Mouse (Mus musculus) c-Kit-positive CD71-negative TER-119-negative erythroid progenitor cells, embryonic 14.5 days (primary cell): ENCODE measurements around the gene Fscn1.

Experiments
- DNase-seq: peaks from one replicate; pipeline ENCODE4 v3.0.0-alpha.2; 2013; ENCODE audit warnings: low read depth

The Fscn1 gene

GRCm38 (mm10) chr5:142935642-142936335, 24.4 kb upstream of the Fscn1 start:
- peak; percentile 49 for DNase-seq

- DNase-seq: peak; percentile 53
These were observed 23.8 kb upstream of the Fscn1 start for GRCm38 (mm10) chr5:142936336-142936719.

GRCm38 (mm10) chr5:142937956-142938727, 22.0 kb upstream of the Fscn1 start:
- peak; percentile 85 for DNase-seq

GRCm38 (mm10) chr5:142940393-142940792, 19.8 kb upstream of the Fscn1 start:
- no peak for DNase-seq

GRCm38 (mm10) chr5:142944979-142945682, 15.0 kb upstream of the Fscn1 start:
- DNase-seq: no peak

GRCm38 (mm10) chr5:142947460-142947859, 12.7 kb upstream of the Fscn1 start:
- no peak for DNase-seq

- no peak for DNase-seq
These were observed 10.6 kb upstream of the Fscn1 start for GRCm38 (mm10) chr5:142949580-142949979.

- DNase-seq: no peak
These were observed 9.7 kb upstream of the Fscn1 start for GRCm38 (mm10) chr5:142950405-142950804.

GRCm38 (mm10) chr5:142953641-142954040, 6.5 kb upstream of the Fscn1 start:
- no peak for DNase-seq

GRCm38 (mm10) chr5:142956956-142957703, 3.0 kb upstream of the Fscn1 start:
- DNase-seq: no peak

GRCm38 (mm10) chr5:142958464-142958863, 1.7 kb upstream of the Fscn1 start:
- DNase-seq: no peak

- no peak for DNase-seq
These were observed 987 bp upstream of the Fscn1 start for GRCm38 (mm10) chr5:142959156-142959555.

- DNase-seq: no peak
These were observed 680 bp downstream of the Fscn1 start for GRCm38 (mm10) chr5:142960775-142961271.

GRCm38 (mm10) chr5:142961398-142961880, 1.3 kb downstream of the Fscn1 start:
- no peak for DNase-seq

- DNase-seq: no peak
These were observed 1.8 kb downstream of the Fscn1 start for GRCm38 (mm10) chr5:142961881-142962443.

- DNase-seq: no peak
These were observed 2.4 kb downstream of the Fscn1 start for GRCm38 (mm10) chr5:142962444-142962961.

- no peak for DNase-seq
These were observed 3.0 kb downstream of the Fscn1 start for GRCm38 (mm10) chr5:142963003-142963704.

- peak; percentile 67 for DNase-seq
These were observed 3.8 kb downstream of the Fscn1 start for GRCm38 (mm10) chr5:142963705-142964494.

GRCm38 (mm10) chr5:142964650-142965049, 4.5 kb downstream of the Fscn1 start:
- DNase-seq: no peak

- DNase-seq: no peak
These were observed 8.3 kb downstream of the Fscn1 start for GRCm38 (mm10) chr5:142968411-142968810.
